Mouse (Mus musculus) layer of hippocampus, adult 9-10 months (tissue): Measurements from ENCODE around the gene Cysltr1.

Source experiments
- DNase-seq: peaks from one replicate; pipeline ENCODE4 v3.0.0; 2022; ENCODE audit warnings: low spot score

Gene Cysltr1

DNA sequence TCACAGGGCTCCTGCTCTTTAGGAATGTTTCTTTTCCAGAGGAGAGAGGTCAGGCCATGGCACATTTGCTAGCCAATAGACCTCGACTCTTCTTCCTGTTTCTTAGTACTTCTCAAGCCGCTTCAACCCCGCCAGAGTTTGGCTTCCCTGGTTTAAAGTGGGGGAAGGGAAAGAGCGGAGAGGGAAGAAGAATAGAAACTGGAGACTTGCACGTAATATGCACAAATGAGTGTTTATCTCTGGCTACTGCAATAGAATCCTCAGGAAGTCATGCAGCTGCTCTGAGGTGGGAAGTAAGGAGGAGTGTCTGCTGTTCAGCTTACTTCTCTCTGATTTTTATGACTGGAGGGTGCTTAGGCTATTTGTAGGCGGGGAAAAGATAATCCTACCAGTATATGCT, at the start of gene Cysltr1:
TSS of gene Cysltr1 (minus strand) at position 294 of the 400 bp plus-strand sequence.
- no peak for DNase-seq

DNA sequence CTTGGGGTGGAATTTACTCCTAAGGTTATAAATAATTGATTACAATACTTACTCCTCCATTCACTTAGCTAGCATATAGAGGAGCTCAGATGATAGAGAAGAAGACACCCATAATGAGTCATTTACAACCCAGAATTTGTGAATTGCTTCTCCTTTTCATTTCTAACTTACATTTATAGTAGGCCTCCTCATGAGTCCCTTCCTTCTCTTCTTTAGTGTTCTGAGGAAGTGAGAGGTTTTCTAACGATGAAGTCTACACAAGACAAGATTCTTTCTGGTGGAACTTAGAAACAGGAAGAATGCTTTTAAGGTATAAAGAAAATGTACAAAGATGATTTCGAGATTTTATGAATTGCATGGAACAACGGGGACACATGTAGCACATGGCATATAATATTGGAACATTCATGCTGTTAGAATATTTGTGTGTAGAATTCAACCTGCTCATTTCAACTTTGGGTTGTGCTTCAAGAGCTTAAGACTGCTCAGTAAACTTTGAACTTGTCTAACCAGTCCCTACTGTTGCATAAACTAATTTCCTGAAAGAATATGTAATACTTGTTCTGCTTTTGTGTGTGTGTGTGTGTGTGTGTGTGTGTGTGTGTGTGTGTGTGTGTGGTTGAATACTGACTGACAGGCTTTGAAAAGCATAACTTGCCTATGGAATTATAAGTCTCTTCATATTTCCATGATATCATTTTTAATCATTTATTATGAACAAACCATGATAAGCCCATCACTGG, 31.5 kb upstream of the Cysltr1 start:
- no peak for DNase-seq

DNA sequence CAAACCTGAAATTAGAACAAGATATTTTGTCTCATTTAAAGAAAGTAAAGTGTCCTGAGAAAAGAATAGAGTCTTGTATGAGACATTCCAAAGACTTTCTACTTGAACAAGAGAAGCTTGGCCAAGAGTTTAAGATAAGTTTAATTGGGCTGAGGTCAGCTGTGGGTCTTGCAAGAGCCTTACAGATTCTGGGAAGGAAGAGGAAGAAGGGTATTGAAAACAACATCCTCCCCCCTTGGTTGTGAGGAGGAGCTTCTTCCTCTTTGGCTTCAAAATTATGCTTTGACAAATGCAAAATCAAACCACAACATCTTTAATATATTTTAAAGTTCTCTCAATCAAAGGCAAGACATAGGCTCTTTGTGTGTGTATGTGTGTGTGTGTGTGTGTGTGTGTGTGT, 30.1 kb upstream of the Cysltr1 start:
- no peak for DNase-seq

DNA sequence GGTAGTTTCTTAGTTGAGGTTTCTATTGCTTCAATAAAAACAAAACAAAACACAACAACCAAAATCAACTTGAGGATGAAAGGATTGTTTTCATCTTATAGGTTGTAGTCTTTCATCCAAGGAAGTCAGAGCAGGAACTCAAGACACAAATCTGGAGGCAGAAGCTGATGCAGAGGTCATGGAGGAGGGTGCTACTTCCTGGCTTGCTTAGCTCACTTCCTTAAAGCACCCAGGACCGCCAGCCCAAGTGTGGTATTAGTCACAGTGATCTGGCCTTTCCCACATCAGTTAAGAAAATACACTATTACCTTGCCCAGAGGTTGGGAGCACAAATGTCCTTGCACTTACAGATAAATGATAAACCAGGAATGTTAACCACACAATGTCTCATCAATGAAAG, 25.0 kb upstream of the Cysltr1 start:
- no peak for DNase-seq

DNA sequence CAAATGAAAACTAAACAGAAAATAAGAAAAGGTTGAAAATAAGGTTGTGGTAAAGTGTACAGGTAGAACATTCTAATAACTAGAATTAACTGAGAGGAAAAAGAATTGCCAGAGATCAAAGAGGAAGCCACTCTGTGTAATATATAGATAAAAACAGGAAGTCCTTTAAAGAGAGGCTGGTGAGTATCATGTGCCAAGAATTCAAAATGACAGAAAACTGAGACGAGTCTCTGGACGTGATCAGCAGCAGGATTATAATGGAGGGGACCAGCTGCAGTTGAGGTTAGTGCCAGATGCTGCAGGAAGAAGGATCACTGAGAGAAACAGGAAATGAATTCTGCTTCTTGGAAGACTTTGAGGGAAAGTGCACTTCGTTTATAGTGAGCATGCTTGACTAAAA, 20.2 kb upstream of the Cysltr1 start:
- no peak for DNase-seq

DNA sequence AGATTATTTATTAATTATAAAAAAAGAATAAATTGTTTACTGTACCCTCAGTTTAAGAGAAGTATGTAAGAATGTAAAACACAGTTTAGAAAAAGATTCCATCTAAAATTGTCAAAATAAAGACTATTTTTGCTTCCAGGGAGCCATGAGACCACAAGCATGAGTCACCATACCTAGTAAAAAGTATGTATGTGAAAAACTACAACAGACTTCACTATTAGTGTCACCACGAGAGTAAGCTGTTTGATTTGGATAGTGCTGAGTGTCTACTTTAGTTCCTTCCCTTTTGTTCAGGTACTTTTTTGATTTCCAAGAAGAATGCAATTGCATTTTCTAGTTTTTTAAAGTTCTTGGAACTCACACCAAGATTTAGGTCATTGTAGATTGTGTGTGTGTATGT, 19.0 kb upstream of the Cysltr1 start:
- DNase-seq = no peak

DNA sequence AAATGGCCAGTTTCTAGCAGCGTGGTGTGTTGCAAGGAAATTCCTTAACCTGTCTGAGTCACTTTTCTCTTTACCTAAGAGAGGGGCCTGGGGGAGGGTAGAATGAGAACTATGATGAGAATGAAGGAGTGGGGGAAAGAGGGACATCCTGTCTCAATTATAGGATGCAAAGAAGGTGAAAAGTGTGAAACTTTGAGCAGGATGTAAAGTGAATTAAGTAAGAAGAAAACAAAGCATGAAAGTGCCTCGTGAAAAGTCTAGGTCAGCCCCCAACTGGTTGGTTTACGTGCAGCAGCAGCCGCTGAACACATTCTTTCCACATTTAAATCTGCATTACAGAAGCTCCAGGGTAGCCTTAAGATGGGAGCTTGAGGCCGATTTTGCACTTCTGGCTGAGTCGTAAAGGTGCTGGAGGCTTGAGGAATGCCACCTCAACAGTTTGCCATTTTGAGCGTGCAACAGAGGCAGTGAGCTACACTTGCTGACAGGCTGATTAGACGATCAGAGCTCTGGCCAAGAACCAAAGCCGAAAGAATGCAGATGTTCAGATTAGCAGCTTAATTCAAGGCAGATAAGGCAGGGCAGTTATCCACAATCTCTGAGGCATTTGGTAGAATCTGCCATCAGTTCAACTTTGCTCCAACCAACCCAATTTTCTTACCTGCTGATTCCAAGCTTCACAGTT, 763 bp downstream of the Cysltr1 start:
- DNase-seq = no peak

DNA sequence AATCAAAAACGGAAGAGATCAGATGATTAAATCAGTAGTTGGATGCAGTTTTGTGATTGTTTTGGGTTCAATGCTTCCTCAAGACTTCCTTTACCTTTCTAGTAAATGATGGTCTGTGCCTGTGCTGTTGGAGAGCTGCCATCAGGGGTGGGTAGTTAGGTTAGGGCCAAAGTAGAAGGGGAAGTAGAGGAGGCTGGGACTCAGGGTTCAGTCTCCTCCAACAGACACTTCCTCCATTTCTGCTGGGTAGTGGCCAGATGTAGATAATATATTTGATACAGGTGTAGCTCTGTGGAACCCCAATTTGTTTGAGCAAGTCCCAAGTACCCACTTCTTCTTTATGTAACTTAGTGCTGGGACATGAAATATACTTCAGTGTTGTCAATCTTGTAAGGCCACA, 7.6 kb downstream of the Cysltr1 start:
- DNase-seq = no peak

DNA sequence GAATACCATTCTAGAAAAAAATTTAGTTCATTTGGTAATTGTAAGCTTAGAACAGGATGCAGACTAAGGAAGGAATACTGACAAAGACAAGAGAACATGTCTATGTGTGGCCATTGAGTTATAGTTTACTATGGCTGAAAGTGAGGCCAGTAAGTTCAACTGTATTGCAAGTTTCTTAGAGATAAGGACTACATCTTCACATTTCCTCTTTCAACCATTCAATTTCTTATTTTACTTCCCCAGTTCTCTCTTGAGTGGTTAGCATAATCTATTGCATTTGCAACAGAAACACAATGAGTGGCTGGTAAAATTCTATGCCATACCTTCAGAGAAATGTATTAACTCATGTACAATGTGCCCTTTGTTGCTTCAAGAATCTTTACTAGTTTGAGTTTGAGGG, 9.6 kb downstream of the Cysltr1 start:
- no peak for DNase-seq

DNA sequence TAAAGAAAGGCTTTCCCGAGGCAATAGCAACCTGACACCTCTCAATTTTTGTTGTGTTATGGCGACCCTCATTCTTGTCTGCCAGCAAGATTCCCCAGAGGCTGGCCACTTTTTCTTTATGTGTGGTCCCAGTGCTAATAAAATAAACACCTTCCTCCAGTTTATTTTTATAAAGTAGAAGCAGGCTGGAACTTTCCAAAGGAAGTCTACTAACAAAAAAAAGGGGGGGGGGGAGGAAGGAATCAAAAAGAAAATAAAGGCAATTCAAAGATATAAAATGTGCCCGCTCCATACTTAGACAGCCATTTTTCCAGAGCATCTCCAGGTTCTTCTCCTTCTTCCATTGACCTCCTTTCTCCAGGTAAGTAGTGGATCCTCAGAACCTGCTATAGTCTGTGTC, 20.6 kb downstream of the Cysltr1 start, which contains the start of gene Gm5127:
TSS of gene Gm5127 (plus strand) at position 301 of the 400 bp plus-strand sequence.
- no peak for DNase-seq

DNA sequence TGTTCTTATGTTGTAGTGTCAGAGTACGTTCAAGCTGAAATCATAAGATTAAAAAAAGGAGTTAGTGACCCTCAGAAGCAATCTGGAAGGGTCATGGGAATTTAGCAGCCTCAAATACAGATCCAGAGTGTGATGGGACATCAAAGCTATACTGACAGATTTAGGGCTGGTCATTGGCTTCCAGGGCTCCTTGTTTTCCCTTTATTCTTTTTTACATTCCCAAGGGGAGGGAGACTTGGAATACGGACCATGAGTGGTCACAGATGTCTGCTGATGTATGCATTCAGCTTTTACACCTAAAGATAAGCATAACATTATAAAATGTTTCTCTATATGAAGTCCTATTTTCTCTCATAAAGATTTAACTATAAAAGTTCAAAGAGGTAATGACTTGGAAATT, 21.3 kb downstream of the Cysltr1 start:
- DNase-seq = no peak

DNA sequence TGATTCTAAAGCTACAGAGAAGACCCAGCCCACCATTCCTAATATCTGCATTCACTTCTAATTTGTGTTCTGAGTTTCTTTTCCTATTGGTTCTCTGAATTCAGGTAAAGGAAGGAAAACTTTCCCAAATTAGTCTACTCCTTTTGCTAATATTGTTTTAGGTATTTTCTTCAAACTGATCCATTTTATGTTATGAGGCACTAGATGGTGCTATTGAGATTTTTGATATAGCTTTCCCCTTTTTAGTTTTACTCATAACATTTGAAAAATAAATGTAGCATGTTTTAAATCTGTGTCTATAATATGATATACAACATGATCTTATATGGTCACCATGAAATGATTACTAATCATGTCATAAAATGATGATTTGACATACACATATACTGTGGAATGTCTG, 23.1 kb downstream of the Cysltr1 start:
- DNase-seq = no peak

DNA sequence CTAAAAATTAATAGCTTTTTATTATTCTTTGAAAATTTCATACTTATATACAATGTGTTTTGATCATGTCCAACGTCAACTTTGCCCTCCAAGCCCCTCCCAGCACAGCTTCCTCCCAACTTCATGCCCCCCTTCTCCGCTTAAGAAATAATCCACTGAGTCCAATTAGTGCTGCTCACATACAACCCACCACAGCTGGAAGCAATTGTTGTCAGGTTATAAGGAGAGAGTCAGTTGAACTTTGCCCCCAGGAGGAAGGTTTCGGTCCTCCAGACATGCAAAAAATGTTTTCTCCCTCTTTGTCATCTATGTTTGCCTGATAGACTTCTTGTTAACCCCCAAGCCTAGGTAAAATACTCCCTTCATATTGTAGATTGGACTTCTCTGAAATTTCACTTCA, 24.5 kb downstream of the Cysltr1 start:
- DNase-seq = no peak

DNA sequence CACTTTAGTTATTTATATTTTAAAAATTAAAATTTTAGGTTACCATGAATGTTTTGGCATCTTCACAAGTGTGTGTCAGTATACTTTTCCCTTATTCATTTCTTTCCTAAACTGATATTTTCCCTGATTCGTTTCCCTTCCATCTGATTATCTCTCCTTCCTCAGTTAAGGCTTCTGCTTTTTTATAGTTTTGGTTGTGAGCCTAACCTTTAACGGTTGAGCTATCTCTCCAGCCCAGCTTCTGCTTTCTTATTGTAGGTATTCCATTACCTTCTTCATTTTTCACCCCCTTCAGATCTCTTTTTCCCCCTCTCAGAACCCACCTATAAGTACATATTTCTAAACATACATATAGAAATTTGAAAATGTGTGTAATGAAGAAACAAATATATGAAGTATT, 48.0 kb downstream of the Cysltr1 start:
- DNase-seq = no peak

DNA sequence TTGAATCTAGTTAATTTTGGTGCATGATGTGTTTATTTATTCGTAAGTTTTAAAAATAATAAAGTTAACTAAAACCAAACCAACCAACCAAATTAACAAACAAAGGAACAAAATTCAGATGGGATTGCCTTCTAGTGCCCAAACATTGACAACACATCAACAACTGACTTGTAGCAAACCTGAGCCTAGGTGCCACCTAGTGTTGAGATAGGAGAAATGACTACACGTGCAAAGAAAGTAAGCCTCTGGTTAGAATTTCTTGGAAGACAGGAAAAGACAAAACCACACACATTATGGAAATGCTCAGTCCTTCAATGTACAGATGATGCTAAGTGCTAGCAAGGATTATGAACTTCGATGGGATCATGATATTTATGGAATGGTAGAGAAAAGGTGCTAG, 67.1 kb downstream of the Cysltr1 start:
- DNase-seq = no peak
